Mouse (Mus musculus): ENCODE data around the gene 1700021F07Rik.

1700021F07Rik gene

GRCm38 (mm10) chr2:173564179-173564578 is 41.8 kb downstream of the 1700021F07Rik start:
- DNase-seq = no peak

Data from thymus, postnatal 36 days (tissue).